Mouse (Mus musculus) cortical plate, adult 2 months (tissue): ENCODE measurements around the gene Papss2. TPM values are rescaled to one million over a fixed set of nuclear protein-coding genes. Genes with fewer than 3 reads are reported as not detected.
"Not testable (repeated sequence)": the region's sequence is repeated elsewhere in the genome, so short reads cannot be mapped to it uniquely, and the experiment has no call there.

Experiments used
- H3K27ac ChIP-seq: fragments of 200-500 bp; 2 replicates; pipeline ENCODE4 v1.5.1; 2012; ENCODE audit warnings: low read length, control low read depth, inconsistent platforms; ENCODE audit not compliant: insufficient read depth
- H3K4me1 ChIP-seq: fragments of 200-500 bp; 2 replicates; pipeline ENCODE4 v1.6.1; 2011; ENCODE audit warnings: low read length; ENCODE audit not compliant: control insufficient read depth, insufficient read depth
- H3K4me3 ChIP-seq: fragments of 200-500 bp; 2 replicates; pipeline ENCODE4 v1.5.1; 2011; ENCODE audit warnings: mild to moderate bottlenecking, low read length, control low read depth; ENCODE audit not compliant: insufficient read depth
- CTCF ChIP-seq: fragments of 200-500 bp; IDR thresholded peaks from 2 replicates; pipeline ENCODE4 v1.5.1; 2011; ENCODE audit warnings: mild to moderate bottlenecking, control low read depth, low read length; ENCODE audit not compliant: insufficient read depth; ENCODE audit errors: extremely low read depth
- POLR2A ChIP-seq: fragments of 200-500 bp; IDR thresholded peaks from 2 replicates; pipeline ENCODE4 v1.6.1; 2011; ENCODE audit warnings: mild to moderate bottlenecking, low read length, control low read depth; ENCODE audit not compliant: insufficient read depth; ENCODE audit errors: extremely low read depth
- polyA plus RNA-seq: library from polyadenylated mRNA; depleted of rRNA; stranded (reverse); fragments of >200 nt; gene quantifications from 2 replicates; pipeline ENCODE4 v1.2.3, GENCODE M21; 2012

Papss2 gene
- polyA plus RNA-seq, 1 experiment = 10.3 TPM

DNA sequence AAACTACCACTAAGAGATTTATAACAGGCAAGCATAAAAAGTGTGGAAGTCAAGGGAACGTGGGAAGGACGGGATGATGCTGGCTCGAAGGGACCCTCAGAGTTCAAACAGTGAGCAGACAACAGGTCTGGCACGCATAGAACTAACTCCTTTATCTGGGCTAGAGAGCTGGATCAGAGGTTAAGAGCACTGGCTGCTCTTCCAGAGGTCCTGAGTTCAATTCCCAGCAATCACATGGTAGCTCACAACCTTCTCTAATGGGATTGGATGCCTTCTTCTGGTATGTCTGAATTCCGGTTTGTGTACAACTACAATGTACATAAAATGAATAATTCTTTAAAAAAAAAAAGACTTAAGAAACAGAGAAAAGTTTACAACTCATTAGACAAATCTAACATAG lies 87.5 kb downstream of the Papss2 start:
- H3K27ac ChIP-seq = no peak overlapping the region
- no peaks in the 10 kb centered on the region for H3K4me1 ChIP-seq
- no peak for TF ChIP-seq CTCF
- no peak for TF ChIP-seq POLR2A
- H3K4me3 ChIP-seq = no peak overlapping the region

- Histone ChIP-seq H3K27ac (no peak overlapping the region), H3K4me3 (no peak overlapping the region), H3K4me1 (no peaks in the 10 kb centered on the region)
- no peak for TF ChIP-seq CTCF
- TF ChIP-seq POLR2A = no peak
Observed at GRCm38 (mm10) chr19:32687721-32688120, 92.1 kb downstream of the Papss2 start.

GRCm38 (mm10) chr19:32688227-32688626 lies 92.6 kb downstream of the Papss2 start:
- not testable (repeated sequence) for H3K4me3 ChIP-seq, H3K27ac ChIP-seq, H3K4me1 ChIP-seq

- no peaks in the 10 kb centered on the region for H3K4me1 ChIP-seq
- H3K4me3 ChIP-seq = no peak overlapping the region
- no peak overlapping the region for H3K27ac ChIP-seq
- TF ChIP-seq CTCF (no peak), POLR2A (no peak)
Observed at GRCm38 (mm10) chr19:32689724-32690123, 94.1 kb downstream of the Papss2 start.

DNA sequence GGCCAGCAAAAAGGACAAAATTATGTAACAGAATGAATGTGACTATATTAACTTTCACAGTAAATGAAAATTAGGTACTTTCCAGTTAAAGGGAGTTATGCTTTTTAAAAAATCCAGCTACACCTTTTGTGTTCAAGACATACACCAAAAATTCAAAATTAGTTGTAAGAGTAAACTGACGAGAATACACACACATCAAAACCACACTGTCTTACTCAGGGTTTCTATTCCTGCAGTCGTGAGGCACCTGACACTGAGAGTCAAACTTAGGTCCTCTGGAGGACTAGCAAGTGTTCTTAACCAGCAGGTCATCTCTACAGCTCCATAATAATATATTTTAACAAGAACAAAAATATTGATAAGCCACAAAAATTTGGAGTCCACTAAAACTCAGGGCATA lies 101.1 kb downstream of the Papss2 start:
- Histone ChIP-seq H3K4me3 (no peak overlapping the region), H3K4me1 (no peaks in the 10 kb centered on the region), H3K27ac (no peak overlapping the region)
- TF ChIP-seq CTCF (no peak), POLR2A (no peak)

DNA sequence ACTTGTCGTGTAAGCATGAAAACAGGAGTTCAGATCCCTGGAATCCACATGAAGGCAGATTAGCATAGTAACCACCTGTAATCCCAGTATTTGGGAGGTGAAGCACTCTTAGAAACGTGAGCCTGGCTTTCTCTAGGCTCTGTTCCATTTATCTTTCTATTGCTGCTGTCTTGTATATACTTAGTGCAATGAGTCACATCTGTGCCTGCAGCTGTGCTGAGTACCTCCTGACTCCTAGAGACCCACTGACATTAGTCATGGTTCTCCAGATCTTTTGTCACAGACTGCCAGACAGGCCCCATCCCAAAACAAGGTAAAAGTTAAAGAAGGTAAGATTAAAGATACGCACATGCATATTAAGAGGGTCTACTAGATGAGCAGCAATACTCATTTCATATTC lies 106.6 kb downstream of the Papss2 start:
- H3K27ac ChIP-seq = no peak overlapping the region

GRCm38 (mm10) chr19:32708996-32709395 lies 113.4 kb downstream of the Papss2 start:
- peaks cover 2% of the 10 kb centered on the region; the same call in 1 of the 2 replicates for H3K4me1 ChIP-seq
- TF ChIP-seq POLR2A (no peak), CTCF (no peak)
- no peak overlapping the region for H3K27ac ChIP-seq
- no peak overlapping the region for H3K4me3 ChIP-seq

More for the DNA sequence above, 106.6 kb downstream of the Papss2 start:
- Histone ChIP-seq H3K4me1 (no peaks in the 10 kb centered on the region; the same call in 1 of the 2 replicates), H3K4me3 (no peak overlapping the region)
- TF ChIP-seq CTCF = no peak
- TF ChIP-seq POLR2A = no peak

DNA sequence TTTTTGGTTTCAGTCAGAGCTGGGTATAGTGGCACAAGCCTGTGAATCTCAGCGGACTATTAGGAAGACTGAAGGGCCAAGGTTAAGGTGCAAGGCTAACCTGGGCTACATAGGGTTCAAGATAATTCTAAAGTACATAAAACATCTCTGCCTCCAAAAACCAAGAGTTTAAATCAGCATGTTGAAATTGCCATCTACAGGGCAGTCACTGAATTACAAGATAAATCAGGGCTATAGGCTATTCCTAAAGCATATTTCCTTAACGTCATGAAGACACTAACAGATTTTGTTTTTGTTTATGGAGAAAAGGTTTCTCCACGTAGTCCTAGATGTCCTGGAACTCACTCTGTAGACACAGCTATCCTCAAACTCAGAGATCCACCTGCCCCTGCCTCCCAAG lies 114.7 kb downstream of the Papss2 start:
- Histone ChIP-seq H3K27ac (no peak overlapping the region), H3K4me3 (no peak overlapping the region), H3K4me1 (peaks cover 2% of the 10 kb centered on the region; the same call in 1 of the 2 replicates)
- TF ChIP-seq CTCF (no peak), POLR2A (no peak)

DNA sequence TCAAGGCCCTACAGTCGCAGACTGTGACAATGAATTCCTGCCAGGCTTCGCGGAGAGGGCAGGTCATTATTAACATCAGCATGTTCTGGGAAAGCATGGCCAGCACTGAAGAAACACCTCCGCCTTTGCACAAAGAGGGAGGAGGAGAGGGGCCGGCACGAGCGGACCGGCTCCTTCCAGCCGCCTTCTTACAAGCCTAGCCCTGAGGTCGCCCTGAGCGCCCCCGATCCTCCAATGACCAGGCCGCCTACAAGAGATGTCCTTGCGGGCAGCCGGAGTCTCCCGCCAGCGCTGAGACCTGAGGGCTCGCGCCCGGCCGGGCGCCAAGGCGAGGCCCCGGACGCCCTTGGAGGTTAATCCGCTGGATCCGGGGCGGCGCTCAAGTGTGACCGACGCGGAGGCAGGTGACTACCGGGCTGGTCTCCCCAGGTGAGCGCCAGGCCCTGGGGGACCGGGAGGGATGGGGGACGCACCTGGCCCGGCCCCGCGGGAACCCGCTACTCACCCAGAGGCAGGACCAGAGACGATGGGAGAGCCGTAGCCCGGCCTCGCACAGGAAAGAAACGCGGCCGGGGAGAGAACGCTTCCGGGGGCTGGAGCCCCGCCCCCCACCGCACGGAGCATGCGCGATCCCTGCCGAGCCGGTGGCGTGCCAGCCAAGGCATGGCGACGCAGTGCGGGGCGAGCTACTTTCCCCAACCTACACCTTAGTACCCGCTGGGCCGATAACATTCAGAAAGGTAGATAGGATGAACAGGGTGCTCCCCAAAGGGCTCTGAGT lies 116.4 kb downstream of the Papss2 start:
- Histone ChIP-seq H3K4me1 (peaks cover 2% of the 10 kb centered on the region; the same call in 1 of the 2 replicates), H3K27ac (peak overlapping the region; percentile 97), H3K4me3 (peak overlapping the region; percentile 67)
- TF ChIP-seq POLR2A (peak; percentile 95), CTCF (no peak)

DNA sequence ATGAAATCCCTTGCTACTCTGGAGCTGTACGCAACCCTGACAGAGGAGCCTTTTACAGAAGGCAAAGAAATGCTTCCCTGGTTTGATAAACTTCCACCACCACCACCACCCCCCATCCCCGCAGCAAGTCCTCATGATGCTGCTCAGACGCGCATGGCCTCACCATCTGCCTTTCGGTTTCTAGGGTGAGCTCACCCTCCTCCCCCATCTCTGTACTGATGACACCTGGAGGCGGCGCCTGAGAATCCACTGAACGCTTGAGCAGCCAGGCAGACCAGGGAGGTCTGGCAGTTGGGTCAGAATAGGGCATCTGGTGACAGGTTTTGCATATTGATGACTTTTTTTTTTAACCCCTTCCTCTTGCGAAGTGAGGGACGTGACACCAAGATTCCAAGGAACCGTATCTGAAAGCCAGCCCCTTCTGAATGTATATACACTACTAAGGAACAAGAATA lies 117.0 kb downstream of the Papss2 start:
- peak overlapping the region; percentile 67 for H3K4me3 ChIP-seq
- peaks cover 2% of the 10 kb centered on the region; the same call in 1 of the 2 replicates for H3K4me1 ChIP-seq
- peak; percentile 33; the same call in 1 of the 2 replicates for TF ChIP-seq POLR2A
- no peak for TF ChIP-seq CTCF
- H3K27ac ChIP-seq = peak overlapping the region; percentile 97
